Mouse (Mus musculus) bone marrow macrophage, adult 2 months (primary cell): ENCODE results near the gene Fxyd5.

Experiments used
- CTCF ChIP-seq: IDR thresholded peaks from 2 replicates; pipeline ENCODE4 v1.5.1; 2012; ENCODE audit warnings: low read depth, mild to moderate bottlenecking, low read length, moderate library complexity
- POLR2A ChIP-seq: IDR thresholded peaks from 2 replicates; pipeline ENCODE4 v1.6.1; 2012; ENCODE audit warnings: mild to moderate bottlenecking, low read depth, low read length, borderline replicate concordance

- TF ChIP-seq POLR2A (no peak), CTCF (no peak)
These were observed 492 bp downstream of the Fxyd5 start for GRCm38 (mm10) chr7:31041662-31042315.
